Mouse (Mus musculus) kidney, postnatal 0 days (tissue): Measurements from ENCODE around the gene Kat7. TPM values are rescaled to one million over a fixed set of nuclear protein-coding genes. Genes with fewer than 3 reads are reported as not detected.

Experiments used
- ATAC-seq: fragments of 200-750 bp; cut with Nextera tagmentation; replicated peaks from 2 replicates; pipeline ENCODE4 v1.8.0; 2017; ENCODE audit warnings: low read depth, moderate number of reproducible peaks, moderate TSS enrichment, moderate library complexity; ENCODE audit not compliant: low FRiP score
- DNase-seq: peaks from one replicate; pipeline ENCODE4 v3.0.0-alpha.2; 2016; ENCODE audit warnings: low spot score
- H3K27ac ChIP-seq: fragments of 300-500 bp; sonication (generic); 2 replicates; pipeline ENCODE4 v1.5.1; 2014; ENCODE audit warnings: mild to moderate bottlenecking
- H3K27me3 ChIP-seq: fragments of 300-500 bp; sonication (generic); 2 replicates; pipeline ENCODE4 v1.6.1; 2014; ENCODE audit warnings: low read length, mixed read lengths; ENCODE audit not compliant: insufficient read depth
- H3K36me3 ChIP-seq: fragments of 300-500 bp; sonication (generic); 2 replicates; pipeline ENCODE4 v1.6.1; 2014; ENCODE audit warnings: low read length, mixed read lengths; ENCODE audit not compliant: insufficient read depth
- H3K4me1 ChIP-seq: fragments of 300-500 bp; sonication (generic); replicated peaks from 2 replicates; pipeline ENCODE4 v1.6.1; 2014; ENCODE audit warnings: antibody characterized with exemption, low read length, mixed read lengths; ENCODE audit not compliant: insufficient read depth
- H3K4me2 ChIP-seq: fragments of 300-500 bp; sonication (generic); 2 replicates; pipeline ENCODE4 v1.6.1; 2014; ENCODE audit warnings: mild to moderate bottlenecking, low read length, moderate library complexity, mixed read lengths
- H3K4me3 ChIP-seq: fragments of 300-500 bp; sonication (generic); replicated peaks from 2 replicates; pipeline ENCODE4 v1.5.1; 2014; ENCODE audit warnings: low read depth, low read length
- H3K9ac ChIP-seq: fragments of 300-500 bp; sonication (generic); 2 replicates; pipeline ENCODE4 v1.6.1; 2014; ENCODE audit warnings: low read depth, low read length
- H3K9me3 ChIP-seq: fragments of 300-500 bp; sonication (generic); replicated peaks from 2 replicates; pipeline ENCODE4 v1.6.1; 2016; ENCODE audit warnings: low read length, inconsistent platforms, mixed read lengths
- CTCF ChIP-seq: IDR thresholded peaks from 2 replicates; pipeline ENCODE4 v1.5.1; 2016; ENCODE audit warnings: antibody characterized with exemption, low read depth, mild to moderate bottlenecking, moderate library complexity
- WGBS: fragments of 180-500 bp; shearing (Covaris S2); extraction: QIAGEN DNeasy Blood & Tissue Kit; methylation state at CpG from one replicate; pipeline ENCODE4 v1.1.7; 2014; 5-methylcytosine and 5-hydroxymethylcytosine counted together
- polyA plus RNA-seq: library from polyadenylated mRNA; unstranded; fragments of >200 nt; fragmentation: Nextera tagmentation; extraction: Ambion mirVana; gene quantifications from 2 replicates; pipeline ENCODE4 v1.2.1, GENCODE M21; 2015

The Kat7 gene
- polyA plus RNA-seq, 1 experiment from 2014 or later: 49.0 TPM

- 45% methylated on average over 5 of the region's 5 CpGs for WGBS
- ATAC-seq (no peak), DNase-seq (no peak)
- no peak overlapping the region for H3K9ac ChIP-seq
- H3K27ac ChIP-seq: no peak overlapping the region
- H3K4me1 ChIP-seq: peaks cover 8% of the 10 kb centered on the region; the same call in 1 of the 2 replicates
- H3K9me3 ChIP-seq: no peaks in the 10 kb centered on the region
- H3K4me3 ChIP-seq: no peak overlapping the region
- H3K27me3 ChIP-seq: 0 out of 2 replicates have a peak, but pooled peaks cover 12% of the 10 kb centered on the region
- no peak for TF ChIP-seq CTCF
- H3K36me3 ChIP-seq: no peaks in the 10 kb centered on the region
- H3K4me2 ChIP-seq: no peak overlapping the region
Measured at GRCm38 (mm10) chr11:95227467-95227866, 82.6 kb downstream of the Kat7 start.

GRCm38 (mm10) chr11:95225448-95225847, 84.6 kb downstream of the Kat7 start:
- Histone ChIP-seq H3K4me1 (peaks cover 8% of the 10 kb centered on the region; the same call in 1 of the 2 replicates), H3K9me3 (no peaks in the 10 kb centered on the region), H3K36me3 (no peaks in the 10 kb centered on the region), H3K27ac (no peak overlapping the region), H3K27me3 (0 out of 2 replicates have a peak, but pooled peaks cover 12% of the 10 kb centered on the region), H3K9ac (no peak overlapping the region), H3K4me3 (no peak overlapping the region), H3K4me2 (no peak overlapping the region)
- TF ChIP-seq CTCF: no peak
- 15% methylated on average over 7 of the region's 7 CpGs for WGBS
- ATAC-seq: no peak
- no peak for DNase-seq

Other genes with a start within 250 kb of the Kat7 start
- 24.4 and 26.1 TPM in 2 replicates for gene Itga3, start 233.4 kb downstream of the Kat7 start, polyA plus RNA-seq
- 0.45 and 0.62 TPM in 2 replicates for gene Dlx3, start 190.1 kb downstream of the Kat7 start, polyA plus RNA-seq
- not detected in 2 replicates for gene Dlx4, start 164.0 kb downstream of the Kat7 start, polyA plus RNA-seq
- gene Tac4, start 48.7 kb downstream of the Kat7 start, polyA plus RNA-seq: 0.09 TPM in 1 of 2 replicates, not detected in the other
- gene Fam117a, start 26.8 kb upstream of the Kat7 start, polyA plus RNA-seq: 8.7 and 10.0 TPM in 2 replicates
- gene Slc35b1, start 74.4 kb upstream of the Kat7 start, polyA plus RNA-seq: 103 and 104 TPM in 2 replicates
- gene Spop, start 103.8 kb upstream of the Kat7 start, polyA plus RNA-seq: 77.8 and 90.8 TPM in 2 replicates
- gene Nxph3, start 204.3 kb upstream of the Kat7 start, polyA plus RNA-seq: 0.51 and 0.75 TPM in 2 replicates